Mouse (Mus musculus) liver, postnatal 0 days (tissue): ENCODE measurements at regions not wholly inside any gene's neighbourhood (a gene's known extent, or its start where the extent isn't known, plus 50 kb on each side); places are given as distances from the start of the nearest gene placed in this dataset.

Source experiments
- ATAC-seq: fragments of 200-750 bp; cut with Nextera tagmentation; 2 replicates; pipeline ENCODE4 v1.8.0; 2017; ENCODE audit warnings: mild to moderate bottlenecking, moderate library complexity
- DNase-seq: peaks from one replicate; pipeline ENCODE4 v3.0.0-alpha.2; 2016
- H3K27ac ChIP-seq: fragments of 300-500 bp; sonication (generic); 2 replicates; pipeline ENCODE4 v1.5.1; 2014; ENCODE audit warnings: antibody characterized with exemption, moderate library complexity, mild to moderate bottlenecking, low read depth
- H3K27me3 ChIP-seq: fragments of 300-500 bp; sonication (generic); 2 replicates; pipeline ENCODE4 v1.6.1; 2014; ENCODE audit warnings: low read length, control low read depth, mixed read lengths; ENCODE audit not compliant: insufficient read depth
- H3K36me3 ChIP-seq: fragments of 300-500 bp; sonication (generic); replicated peaks from 2 replicates; pipeline ENCODE4 v1.6.1; 2014; ENCODE audit warnings: mild to moderate bottlenecking, control low read depth, low read length, moderate library complexity, mixed read lengths; ENCODE audit not compliant: insufficient read depth
- H3K4me1 ChIP-seq: fragments of 300-500 bp; sonication (generic); 2 replicates; pipeline ENCODE4 v1.6.1; 2014; ENCODE audit warnings: antibody characterized with exemption, mild to moderate bottlenecking, control low read depth; ENCODE audit not compliant: insufficient read depth
- H3K4me2 ChIP-seq: fragments of 300-500 bp; sonication (generic); 2 replicates; pipeline ENCODE4 v1.6.1; 2014; ENCODE audit warnings: low read depth, mild to moderate bottlenecking, low read length, moderate library complexity, mixed read lengths
- H3K4me3 ChIP-seq: fragments of 300-500 bp; sonication (generic); 2 replicates; pipeline ENCODE4 v1.5.1; 2014; ENCODE audit warnings: low read depth, low read length
- H3K9ac ChIP-seq: fragments of 300-500 bp; sonication (generic); replicated peaks from 2 replicates; pipeline ENCODE4 v1.6.1; 2014; ENCODE audit warnings: mild to moderate bottlenecking, moderate library complexity
- H3K9me3 ChIP-seq: fragments of 300-500 bp; sonication (generic); 2 replicates; pipeline ENCODE4 v1.6.1; 2016; ENCODE audit warnings: mild to moderate bottlenecking, control low read depth, low read length, mixed read lengths
- CTCF ChIP-seq: sonication (generic); IDR thresholded peaks from 2 replicates; pipeline ENCODE4 v1.5.1; 2016; ENCODE audit warnings: antibody characterized with exemption, low read depth
- EP300 ChIP-seq: IDR thresholded peaks from 2 replicates; pipeline ENCODE4 v1.6.1; 2016; ENCODE audit warnings: antibody characterized with exemption, low read depth, mild to moderate bottlenecking
- WGBS: fragments of 180-500 bp; shearing (Covaris S2); extraction: QIAGEN DNeasy Blood & Tissue Kit; methylation state at CpG from one replicate; pipeline ENCODE4 v1.1.7; 2014; ENCODE audit not compliant: insufficient replicate concordance; 5-methylcytosine and 5-hydroxymethylcytosine counted together

DNA sequence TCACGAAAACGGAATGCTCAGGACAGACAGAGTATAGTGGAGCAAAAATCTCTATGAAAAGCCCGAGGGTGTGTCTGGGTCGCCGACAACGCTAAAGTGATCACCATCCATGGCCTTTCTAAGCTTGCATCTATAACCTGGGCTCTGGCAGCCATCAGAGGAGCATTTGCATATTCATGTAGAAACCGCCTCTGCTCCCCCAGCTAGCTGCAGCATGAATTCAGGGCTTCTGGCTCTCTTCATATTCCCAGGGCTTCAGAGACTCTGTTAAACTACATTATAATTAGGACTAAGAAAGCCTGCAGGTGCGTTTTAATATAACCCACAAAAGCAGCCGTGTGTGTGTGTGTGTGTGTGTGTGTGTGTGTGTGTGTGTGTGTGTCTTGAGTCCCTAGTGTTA lies 59.7 kb upstream of the Aldh1b1 start:
- Histone ChIP-seq H3K9me3 (no peaks in the 10 kb centered on the region), H3K27ac (no peak overlapping the region), H3K9ac (no peak overlapping the region), H3K36me3 (no peaks in the 10 kb centered on the region), H3K4me1 (no peaks in the 10 kb centered on the region), H3K4me2 (no peak overlapping the region), H3K4me3 (no peak overlapping the region), H3K27me3 (no peaks in the 10 kb centered on the region)
- ATAC-seq (no peak), DNase-seq (no peak)
- no peak for TF ChIP-seq CTCF
- TF ChIP-seq EP300, result no peak
- WGBS, result 66% methylated on average over 9 of the region's 9 CpGs

DNA sequence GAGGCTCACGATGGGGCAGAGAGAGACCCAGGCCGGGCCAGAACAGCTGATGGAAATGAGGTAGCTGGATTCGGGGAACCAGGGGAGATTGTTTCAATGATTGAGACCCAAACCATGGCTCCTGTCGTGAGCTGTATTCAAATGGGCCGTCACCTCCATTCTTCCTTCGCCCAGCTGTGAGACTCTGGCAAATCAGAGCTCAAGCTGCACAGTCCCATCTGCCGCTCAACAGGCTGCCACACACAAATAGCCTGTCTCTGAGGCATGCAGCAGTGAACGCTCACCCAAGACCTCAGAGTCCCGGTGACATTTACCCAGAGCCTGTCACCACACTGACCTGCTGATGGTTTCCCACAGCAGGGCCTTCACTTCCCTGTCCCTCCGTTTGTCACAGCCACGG lies 60.1 kb upstream of the Aldh1b1 start:
- H3K4me2 ChIP-seq, result no peak overlapping the region
- no peaks in the 10 kb centered on the region for H3K4me1 ChIP-seq
- no peak overlapping the region for H3K27ac ChIP-seq
- ATAC-seq (no peak), DNase-seq (no peak)
- H3K9ac ChIP-seq, result no peak overlapping the region
- no peaks in the 10 kb centered on the region for H3K27me3 ChIP-seq
- no peaks in the 10 kb centered on the region for H3K9me3 ChIP-seq
- no peak for TF ChIP-seq EP300
- TF ChIP-seq CTCF, result no peak
- WGBS, result 74% methylated on average over 11 of the region's 11 CpGs
- no peaks in the 10 kb centered on the region for H3K36me3 ChIP-seq
- H3K4me3 ChIP-seq, result no peak overlapping the region

- Histone ChIP-seq H3K4me3 (no peak overlapping the region), H3K4me2 (no peak overlapping the region), H3K4me1 (no peaks in the 10 kb centered on the region), H3K9ac (no peak overlapping the region), H3K27me3 (no peaks in the 10 kb centered on the region), H3K27ac (no peak overlapping the region), H3K36me3 (no peaks in the 10 kb centered on the region), H3K9me3 (no peaks in the 10 kb centered on the region)
- no peak for DNase-seq
- 63% methylated on average over 10 of the region's 10 CpGs for WGBS
- ATAC-seq, result no peak
- TF ChIP-seq CTCF (no peak), EP300 (no peak)
Measured at GRCm38 (mm10) chr4:45736215-45736815, 62.5 kb upstream of the Aldh1b1 start.

DNA sequence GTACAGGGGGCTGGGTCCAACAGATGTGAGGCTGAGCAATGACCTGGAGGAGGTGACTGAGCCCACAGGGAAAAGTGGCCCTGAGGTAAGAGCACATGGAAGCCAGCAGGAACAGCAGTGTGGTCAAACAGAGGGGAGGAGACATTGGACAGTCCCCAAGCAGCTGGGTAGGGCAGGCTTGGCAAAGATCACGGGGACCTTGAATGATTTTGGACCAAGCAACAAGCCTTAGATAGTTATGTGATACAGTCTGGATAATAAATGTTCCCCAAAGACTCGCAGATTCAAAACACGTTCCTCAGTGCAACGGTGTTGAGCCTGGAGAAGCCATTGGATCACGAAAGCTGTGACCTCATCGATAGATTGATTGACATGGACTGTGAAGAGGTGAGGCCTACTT lies 64.8 kb upstream of the Aldh1b1 start:
- Histone ChIP-seq H3K4me1 (no peaks in the 10 kb centered on the region), H3K27ac (no peak overlapping the region), H3K9ac (no peak overlapping the region), H3K27me3 (no peaks in the 10 kb centered on the region), H3K4me3 (no peak overlapping the region), H3K36me3 (no peaks in the 10 kb centered on the region), H3K9me3 (no peaks in the 10 kb centered on the region), H3K4me2 (no peak overlapping the region)
- TF ChIP-seq EP300, result no peak
- TF ChIP-seq CTCF, result no peak
- ATAC-seq (no peak), DNase-seq (no peak)
- WGBS, result 85% methylated on average over 6 of the region's 6 CpGs

GRCm38 (mm10) chr4:45730862-45731831 lies 67.7 kb upstream of the Aldh1b1 start:
- Histone ChIP-seq H3K9me3 (no peaks in the 10 kb centered on the region), H3K27me3 (no peaks in the 10 kb centered on the region), H3K4me3 (no peak overlapping the region), H3K36me3 (no peaks in the 10 kb centered on the region), H3K4me2 (no peak overlapping the region), H3K9ac (no peak overlapping the region), H3K27ac (no peak overlapping the region), H3K4me1 (no peaks in the 10 kb centered on the region)
- 39% methylated on average over 14 of the region's 14 CpGs for WGBS
- ATAC-seq (no peak), DNase-seq (peak; percentile 28)
- TF ChIP-seq CTCF, result peak; percentile 70
- TF ChIP-seq EP300, result no peak

DNA sequence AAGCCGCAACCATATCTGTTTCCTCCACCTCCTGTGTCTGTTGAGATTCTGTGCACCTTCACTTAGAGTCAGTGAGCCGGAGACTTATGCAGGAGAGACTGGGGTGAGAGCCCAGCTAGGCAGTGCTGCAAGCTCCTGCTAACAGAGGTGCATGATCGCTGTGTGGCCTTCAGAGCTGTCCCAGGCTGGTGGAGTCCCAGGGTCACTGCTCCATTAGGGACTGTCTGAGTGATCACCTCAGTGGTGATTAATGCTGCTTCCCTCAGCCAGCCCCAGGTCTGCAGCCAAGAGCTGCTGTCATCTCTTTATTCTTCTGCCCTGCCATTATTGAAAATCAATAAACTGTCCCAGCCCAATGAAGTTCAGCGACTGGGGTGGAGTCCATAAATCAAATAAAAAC lies 69.0 kb upstream of the Aldh1b1 start:
- no peaks in the 10 kb centered on the region for H3K27me3 ChIP-seq
- TF ChIP-seq EP300, result no peak
- no peak for TF ChIP-seq CTCF
- no peaks in the 10 kb centered on the region for H3K36me3 ChIP-seq
- DNase-seq (no peak), ATAC-seq (no peak)
- no peak overlapping the region for H3K27ac ChIP-seq
- WGBS, result 57% methylated on average over 4 of the region's 4 CpGs
- H3K4me3 ChIP-seq, result no peak overlapping the region
- H3K9ac ChIP-seq, result no peak overlapping the region
- H3K4me1 ChIP-seq, result no peaks in the 10 kb centered on the region
- H3K4me2 ChIP-seq, result no peak overlapping the region
- H3K9me3 ChIP-seq, result no peaks in the 10 kb centered on the region
